19 mouse cellular contexts compared by ENCODE assay signal in the genomic region with DNA sequence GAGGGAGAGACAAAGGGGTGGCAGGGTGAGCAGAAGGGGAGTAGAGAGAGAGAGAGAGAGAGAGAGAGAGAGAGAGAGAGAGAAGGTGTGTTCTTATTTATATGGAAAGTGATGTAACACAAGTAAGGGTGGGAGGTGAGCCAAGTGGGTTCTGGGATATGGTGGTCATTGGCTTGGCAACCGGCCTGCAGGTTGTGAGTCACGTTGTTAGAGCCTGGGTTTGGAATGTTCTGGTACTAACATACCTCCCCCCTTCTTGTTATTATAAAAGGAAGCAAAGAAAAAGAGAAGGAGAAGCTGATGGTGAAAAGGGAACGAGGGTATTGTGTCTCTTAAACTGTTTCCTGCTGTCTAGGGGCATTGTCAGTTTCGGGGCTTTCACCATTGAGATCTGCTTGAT. TPM values are rescaled to one million over a fixed set of nuclear protein-coding genes. Genes with fewer than 3 reads are reported as not detected.
DNase-seq lines count a peak whose midpoint lies in the region; ATAC-seq and TF ChIP-seq lines count a peak whose summit lies in the region.
"Had no signal": no experiment of that assay in that cellular context is flagged by ENCODE, and none has a peak within 500 bp of the region (broad histone marks: within the 10 kb centered on the region; RNA-seq: fewer than 3 reads in every experiment).

No protein-coding gene starts in this region.

- 85% methylated on average over 4 of the region's 4 CpGs for WGBS in limb, embryonic 10.5 days

- H3K9me3 ChIP-seq in limb, embryonic 10.5 days (replicated peaks), result no peaks in the 10 kb centered on the region
- H3K9me3 ChIP-seq: forebrain, embryonic 15.5 days; heart, embryonic 10.5 days; hindbrain, embryonic 13.5 days had no signal

- no peaks in the 10 kb centered on the region for H3K79me2 ChIP-seq in C2C12 (ENCODE audit: control insufficient read depth, insufficient read depth)

- POLR2A ChIA-PET in Patski (lab: Charles Lee), result no interaction called here

- CTCF ChIA-PET in Patski (lab: Charles Lee), result no interaction called here

- no peak overlapping the region for H3ac ChIP-seq in C2C12 (ENCODE audit: control insufficient read depth, insufficient read length, low read depth)

- in situ Hi-C loops in Patski (cut with MboI; ENCODE audit: low pct_unique_long_range_greater_than_20kb), result no loop called here

- no peak overlapping the region for H3K4me3 ChIP-seq in C2C12 (ENCODE audit: insufficient read depth, poor library complexity, severe bottlenecking)
- no peak overlapping the region for H3K4me3 ChIP-seq in limb, embryonic 10.5 days
- H3K4me3 ChIP-seq: embryonic facial prominence, embryonic 10.5 days; forebrain, embryonic 15.5 days; heart, embryonic 10.5 days; hindbrain, embryonic 13.5 days had no signal

- TF ChIP-seq CTCF in C2C12 (IDR thresholded peaks at IDR 0.05; ENCODE audit: control insufficient read depth, insufficient read depth, insufficient read length) (no peak), Patski (IDR thresholded peaks at IDR 0.05) (no peak)

- ATAC-seq in Patski, result peak; percentile 60
- no peak for ATAC-seq in erythroid progenitor cell, adult 5-6 weeks (replicated peaks; ENCODE audit: low FRiP score, poor library complexity, severe bottlenecking)
- ATAC-seq: forebrain, embryonic 15.5 days; hindbrain, postnatal 0 days had no signal

- no peaks in the 10 kb centered on the region for H3K36me3 ChIP-seq in C2C12 (ENCODE audit: control insufficient read depth, insufficient read depth)
- H3K36me3 ChIP-seq in limb, embryonic 10.5 days, result no peaks in the 10 kb centered on the region
- H3K36me3 ChIP-seq: embryonic facial prominence, embryonic 10.5 days; forebrain, embryonic 15.5 days; G1E; heart, embryonic 10.5 days; hindbrain, embryonic 13.5 days had no signal

- no peaks in the 10 kb centered on the region for H3K79me3 ChIP-seq in C2C12 (ENCODE audit: low read depth)

- H3K4me1 ChIP-seq in limb, embryonic 10.5 days, result no peaks in the 10 kb centered on the region
- H3K4me1 ChIP-seq: embryonic facial prominence, embryonic 10.5 days; forebrain, embryonic 15.5 days; heart, embryonic 10.5 days; hindbrain, embryonic 13.5 days had no signal

- peaks cover 14% of the 10 kb centered on the region for H3K27me3 ChIP-seq in C2C12 (ENCODE audit: control insufficient read depth, insufficient read depth, insufficient read length)
- H3K27me3 ChIP-seq in Patski, result peaks cover 2% of the 10 kb centered on the region
- no peaks in the 10 kb centered on the region for H3K27me3 ChIP-seq in limb, embryonic 10.5 days (ENCODE audit: low read depth, poor library complexity, severe bottlenecking)
- H3K27me3 ChIP-seq: forebrain, embryonic 15.5 days; hindbrain, embryonic 13.5 days had no signal

- H3K27ac ChIP-seq in limb, embryonic 10.5 days, result no peak overlapping the region
- H3K27ac ChIP-seq: embryonic facial prominence, embryonic 10.5 days; forebrain, embryonic 15.5 days; heart, embryonic 10.5 days; hindbrain, embryonic 13.5 days; hindbrain, postnatal 0 days had no signal

- peak; percentile 1 for DNase-seq in cerebellum, adult 11-12 months
- no peak for DNase-seq in cerebellum, postnatal 25 days
- peak; percentile 56 for DNase-seq in heart, postnatal 4 days
- DNase-seq in heart, adult 9 months (ENCODE audit: low spot score in 2 of 2), result no peak
- DNase-seq in Patski (ENCODE audit: low read depth, low spot score), result peak; percentile 58
- DNase-seq in limb, embryonic 10.5 days (ENCODE audit: low spot score), result no peak
- DNase-seq: adrenal gland, adult 8-10 months; adrenal gland, postnatal 36 days; cerebellum, adult 8-10 months; heart, postnatal 10 days; kidney, adult 11 months had no signal

TF ChIP-seq in C2C12, 6 proteins besides CTCF, POLR2A, EP300 and RAD21:
- no peak for TF ChIP-seq MAX (IDR thresholded peaks at IDR 0.05)
- TF ChIP-seq MYOG (IDR thresholded peaks at IDR 0.05; ENCODE audit: control insufficient read depth, extremely low read depth, insufficient read length), result no peak
- TF ChIP-seq CEBPB (IDR thresholded peaks at IDR 0.05; ENCODE audit: low read depth), result peak; percentile 22
- no peak for TF ChIP-seq MYOD1 (IDR thresholded peaks at IDR 0.05; ENCODE audit: control insufficient read depth, insufficient read length, low read depth)

RNA-seq across cellular contexts. Expression of gene Lemd2, which starts 58.3 kb away (rescaled TPM):
- 10 to 100 TPM; 35.3 to 36.4 TPM for total RNA-seq in heart, postnatal 4 days (2021)
- polyA plus RNA-seq in C2C12 (2012; fragmentation: generic; extraction: Trizol) (45.9 TPM), Patski (2021) (104 TPM)
- total RNA-seq in erythroid progenitor cell, adult 5-6 weeks (2015; ENCODE audit: low replicate concordance), result 14.1 and 49.5 TPM in 2 replicates
- total RNA-seq in erythroid progenitor cell, adult 5-6 weeks (2017; ENCODE audit: low replicate concordance), result 17.6 and 31.8 TPM in 2 replicates
- polyA plus RNA-seq in limb, embryonic 10.5 days (2016; fragmentation: Nextera tagmentation; extraction: Ambion mirVana), result 17.9 and 20.2 TPM in 2 replicates

Comparison
In these comparisons a context has a peak if more than half of its experiments do, and no peak if none do; other contexts are left out.
1. DNase-seq: peak in cerebellum, adult 11-12 months (single experiment), heart, postnatal 4 days (single experiment) and Patski (single experiment); none in cerebellum, postnatal 25 days (0 of 2), heart, adult 9 months (0 of 2) and limb, embryonic 10.5 days (single experiment).